Mouse (Mus musculus) embryo, embryonic 9.5 days (tissue): ENCODE results near the gene Rbfox2.
"Not testable (repeated sequence)": the region's sequence is repeated elsewhere in the genome, so short reads cannot be mapped to it uniquely, and the experiment has no call there.

Experiments used
- DNase-seq: peaks from one replicate; pipeline ENCODE4 v3.0.0-alpha.2; 2017; ENCODE audit errors: extremely low spot score

Gene Rbfox2

DNA sequence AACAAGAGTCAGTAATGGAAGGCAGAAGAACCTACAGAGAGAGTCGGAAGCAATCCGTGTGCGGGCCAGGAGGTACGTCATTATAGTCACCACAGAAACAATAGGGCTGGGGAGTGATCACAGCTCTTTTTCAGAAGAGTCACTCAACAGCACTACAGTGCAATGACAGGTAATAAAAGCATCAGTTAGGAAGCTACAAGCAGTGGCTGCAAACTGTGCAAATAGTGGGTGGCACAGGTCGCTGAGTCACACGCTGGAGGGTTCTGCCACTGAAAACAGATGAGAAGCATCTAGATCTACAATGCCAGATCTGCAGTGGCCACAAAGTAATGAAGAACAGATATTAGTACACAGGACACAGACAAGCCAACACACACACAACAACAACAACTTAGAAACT, 32.9 kb downstream of the Rbfox2 start:
- DNase-seq = no peak

DNA sequence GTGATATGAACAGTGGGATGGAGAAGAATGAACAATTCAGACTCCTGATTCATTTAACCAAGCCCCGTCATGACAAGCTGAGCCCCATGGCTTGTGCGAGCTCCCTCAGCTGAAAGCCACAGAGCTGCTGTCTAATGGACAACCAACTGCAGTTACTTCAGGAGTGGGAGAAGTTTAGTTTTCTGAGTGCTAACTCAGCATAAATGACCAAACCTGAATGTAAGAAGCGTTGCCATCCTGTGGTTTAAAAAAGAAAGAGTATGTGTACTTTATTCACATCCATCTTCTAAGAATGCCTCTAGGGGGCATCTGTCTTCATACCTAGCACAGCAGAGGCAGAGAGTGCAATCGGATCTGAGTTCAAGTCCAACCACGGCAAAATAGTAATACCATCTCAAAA, 35.5 kb downstream of the Rbfox2 start:
- no peak for DNase-seq

- not testable (repeated sequence) for DNase-seq
Measured at GRCm38 (mm10) chr15:77269496-77269895, 37.3 kb downstream of the Rbfox2 start.

- no peak for DNase-seq
Measured at GRCm38 (mm10) chr15:77268415-77268814, 38.4 kb downstream of the Rbfox2 start.

GRCm38 (mm10) chr15:77265318-77265717, 41.5 kb downstream of the Rbfox2 start:
- peak; percentile 19 for DNase-seq

DNA sequence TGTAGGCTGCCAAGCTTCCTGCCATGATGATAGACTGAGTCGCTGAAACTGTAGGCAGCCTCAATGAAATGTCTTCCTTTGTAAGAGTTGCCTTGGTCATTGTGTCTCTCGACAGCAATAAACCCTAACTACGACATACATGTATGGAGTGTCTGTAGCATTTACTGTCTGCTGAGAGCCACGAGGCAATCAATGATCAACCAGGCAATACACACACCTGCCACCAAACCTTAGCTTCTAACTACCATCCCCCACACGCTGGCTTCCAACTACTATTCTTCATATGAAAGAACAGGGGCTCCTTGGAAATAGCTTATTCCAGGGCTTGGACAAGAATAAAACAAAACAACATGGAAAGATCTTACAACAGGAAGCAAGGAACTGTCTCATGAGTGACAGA, 42.5 kb downstream of the Rbfox2 start:
- no peak for DNase-seq

DNA sequence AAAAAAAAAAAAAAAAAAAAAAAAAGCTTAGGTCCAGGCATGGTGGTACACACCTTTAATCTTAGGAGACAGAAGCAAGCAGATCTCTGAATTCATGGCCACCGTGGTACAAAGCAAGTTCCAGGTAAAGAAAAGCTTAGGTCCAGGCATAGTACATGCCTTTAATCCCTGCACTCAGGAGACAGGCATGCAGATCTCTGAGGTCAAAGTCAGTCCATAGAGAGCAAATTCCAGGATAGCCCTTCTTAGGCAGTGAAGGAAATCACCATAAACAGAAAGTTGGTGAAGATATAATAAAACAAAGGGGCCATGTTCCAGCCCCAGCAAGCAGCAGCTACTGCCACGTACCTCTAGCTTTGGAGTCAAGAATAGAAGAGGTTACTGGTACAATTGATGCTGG, 44.0 kb downstream of the Rbfox2 start:
- DNase-seq = no peak

- peak; percentile 38 for DNase-seq
Measured at GRCm38 (mm10) chr15:77257437-77258229, 49.2 kb downstream of the Rbfox2 start.

- DNase-seq = no peak
Measured at GRCm38 (mm10) chr15:77256782-77257181, 50.0 kb downstream of the Rbfox2 start.

DNA sequence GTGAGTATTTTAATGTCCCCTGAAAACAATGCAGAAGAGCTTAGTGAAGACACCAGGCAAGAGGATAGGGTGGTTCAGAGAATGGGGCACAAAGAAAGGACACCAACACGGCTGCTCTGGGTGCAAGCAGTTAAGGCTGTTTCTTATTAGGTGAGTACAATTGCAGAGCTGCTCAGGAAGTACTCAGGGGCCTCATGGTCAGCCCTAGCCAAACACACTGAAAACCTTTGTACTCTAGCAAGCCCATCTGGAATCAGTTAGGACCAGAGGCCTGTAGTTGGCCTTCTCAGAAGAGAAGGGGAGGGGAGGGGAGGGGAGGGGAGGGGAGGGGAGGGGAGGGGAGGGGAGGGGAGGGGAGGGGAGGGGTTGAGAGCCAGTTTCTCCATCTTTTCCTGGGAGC, 52.2 kb downstream of the Rbfox2 start:
- peak; percentile 62 for DNase-seq

GRCm38 (mm10) chr15:77254128-77254527, 52.7 kb downstream of the Rbfox2 start:
- DNase-seq = no peak

DNA sequence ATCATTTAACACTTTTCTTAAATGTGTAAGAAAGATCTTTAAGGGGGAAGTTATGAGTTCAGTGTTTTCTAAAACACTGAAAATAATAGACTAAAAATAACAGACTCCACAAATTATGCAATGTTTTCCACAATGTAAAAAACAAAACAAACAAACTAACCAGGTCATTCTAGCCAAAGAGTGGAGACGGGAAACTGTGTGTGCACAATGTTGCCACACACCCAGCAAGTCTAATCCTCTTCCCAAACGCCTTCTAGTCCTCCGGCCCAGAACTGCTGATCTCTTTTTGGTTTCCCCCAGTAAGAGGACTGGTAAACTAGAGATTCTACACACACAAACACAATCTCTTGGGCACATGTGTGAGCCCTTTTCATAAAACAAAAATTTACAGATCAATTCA, 55.1 kb downstream of the Rbfox2 start:
- no peak for DNase-seq

GRCm38 (mm10) chr15:77250806-77251205, 56.0 kb downstream of the Rbfox2 start:
- no peak for DNase-seq

- DNase-seq = no peak
Measured at GRCm38 (mm10) chr15:77249421-77249820, 57.4 kb downstream of the Rbfox2 start.

DNA sequence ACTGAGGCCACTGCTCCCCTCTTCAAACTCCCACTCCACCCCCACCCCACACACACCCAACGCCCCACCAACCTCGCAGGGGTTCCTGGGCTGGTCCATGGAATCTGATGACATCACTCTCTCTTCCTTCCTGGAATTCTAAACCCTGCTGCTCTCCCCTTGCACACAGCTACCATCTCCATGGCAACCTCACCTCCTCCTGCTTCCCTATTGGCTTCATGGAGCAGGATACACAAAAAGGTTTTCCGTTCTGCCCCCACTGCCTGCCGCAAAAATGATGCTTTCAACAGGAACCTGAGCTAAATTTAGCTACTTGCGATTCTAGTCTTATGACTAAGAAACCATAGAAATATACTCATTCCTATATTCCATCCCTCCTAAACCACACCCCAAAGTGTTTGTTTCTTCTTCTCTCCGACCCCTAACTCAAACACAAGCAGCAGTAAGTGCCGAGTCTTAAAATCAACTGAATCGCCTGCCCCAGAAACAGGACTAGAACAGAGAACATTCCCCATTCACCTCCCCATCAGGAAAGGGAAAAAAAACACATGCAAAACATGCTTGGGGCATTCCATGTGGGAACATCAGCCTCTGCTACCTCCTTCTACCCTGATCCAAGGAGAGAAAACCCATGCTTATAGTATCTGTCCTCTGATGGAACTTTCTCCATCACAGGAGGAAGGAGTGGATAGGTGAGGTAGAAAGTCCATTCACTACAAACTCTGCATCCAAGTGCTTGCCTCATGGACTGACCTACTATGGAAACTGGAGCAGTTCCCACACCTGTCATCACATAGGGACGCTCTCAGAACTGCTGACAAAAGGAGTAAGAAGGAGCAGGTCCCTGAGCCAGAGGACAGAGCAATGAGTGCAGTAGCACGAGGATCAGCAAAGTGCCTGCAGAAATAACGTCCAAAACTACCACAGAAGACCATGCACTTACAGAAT, 61.1 kb downstream of the Rbfox2 start:
- DNase-seq = peak; percentile 61

DNA sequence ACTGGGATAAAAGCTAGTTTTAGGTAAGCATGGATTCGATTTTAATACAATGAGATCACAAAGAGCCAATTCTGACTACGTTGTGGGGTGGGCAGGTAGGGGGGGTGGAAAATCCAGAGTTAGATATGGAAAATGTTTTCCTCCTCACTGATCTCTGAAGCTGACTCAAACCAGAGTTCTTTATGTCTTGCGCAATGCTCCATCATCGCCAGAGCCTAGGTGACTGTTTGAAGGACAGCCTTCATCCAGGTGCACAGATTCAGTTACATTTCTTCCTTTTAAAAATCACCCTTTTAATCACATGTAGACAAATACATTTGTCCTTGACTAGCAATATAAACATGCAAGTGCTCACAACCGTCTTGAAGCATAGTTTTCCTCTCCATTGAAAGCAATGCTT, 62.2 kb downstream of the Rbfox2 start:
- no peak for DNase-seq

GRCm38 (mm10) chr15:77243876-77244560, 62.8 kb downstream of the Rbfox2 start:
- no peak for DNase-seq

DNA sequence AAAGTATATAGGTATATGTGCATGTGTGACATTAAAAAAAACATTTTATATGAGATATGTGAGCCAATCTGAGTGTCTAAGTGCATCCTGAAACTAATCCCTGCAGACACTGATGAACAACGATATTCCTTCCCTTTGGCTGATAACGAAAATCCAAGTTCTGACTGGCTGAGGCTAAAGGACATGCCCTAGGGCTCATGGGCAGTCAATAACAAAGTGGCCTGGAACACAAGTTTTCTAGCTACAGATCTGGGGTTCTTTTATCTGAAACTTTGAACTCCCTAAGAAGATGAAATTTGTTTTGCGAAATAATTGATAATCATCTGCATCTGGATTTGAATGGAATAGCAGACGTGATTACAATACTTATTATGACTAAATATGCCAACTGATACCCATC, 66.2 kb downstream of the Rbfox2 start:
- DNase-seq = no peak

GRCm38 (mm10) chr15:77239564-77239963, 67.2 kb downstream of the Rbfox2 start:
- DNase-seq = no peak

- no peak for DNase-seq
Measured at GRCm38 (mm10) chr15:77237661-77238060, 69.1 kb downstream of the Rbfox2 start.

GRCm38 (mm10) chr15:77236055-77236567, 70.7 kb downstream of the Rbfox2 start:
- DNase-seq = no peak

GRCm38 (mm10) chr15:77235551-77235950, 71.3 kb downstream of the Rbfox2 start:
- DNase-seq = no peak
